Comparison of ENCODE assay signal across 8 mouse cellular contexts in the genomic region with DNA sequence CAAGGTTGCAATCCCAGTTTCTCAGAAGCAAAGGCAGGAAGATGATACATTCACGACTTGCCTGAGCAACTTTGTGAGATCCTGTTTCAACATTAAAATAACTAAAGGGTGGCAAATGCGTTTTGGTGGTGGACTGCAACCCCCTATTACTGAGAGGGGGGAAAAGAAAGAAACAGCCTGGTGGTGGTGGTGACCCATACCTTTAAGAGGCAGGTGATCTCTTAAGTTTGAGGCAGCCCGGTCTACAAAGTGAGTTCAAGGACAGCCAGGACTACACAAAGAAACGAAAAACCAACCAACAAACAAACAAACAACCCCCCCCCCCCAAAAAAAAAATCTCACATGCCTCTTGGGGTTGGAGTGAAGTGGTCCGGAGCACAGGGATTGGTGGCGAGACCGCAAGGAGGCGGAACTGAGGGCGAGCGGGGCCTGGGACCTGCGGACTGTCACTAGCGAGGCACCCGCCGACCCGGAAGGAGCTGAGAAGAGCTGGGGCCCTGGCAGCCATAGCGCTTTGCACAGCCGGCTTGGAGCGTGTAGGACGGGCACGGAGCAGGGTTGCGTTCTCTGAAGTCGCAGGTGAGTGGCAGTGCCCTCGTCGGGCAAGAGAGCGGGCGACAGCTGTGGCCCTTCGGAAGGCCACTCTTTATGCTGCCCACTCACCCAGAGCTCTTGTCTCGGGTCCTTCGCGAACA. TPM values are rescaled to one million over a fixed set of nuclear protein-coding genes. Genes with fewer than 3 reads are reported as not detected.
DNase-seq lines count a peak whose midpoint lies in the region; ATAC-seq and TF ChIP-seq lines count a peak whose summit lies in the region.

Sec24a (minus strand) TSS at position 422 of the 695 bp plus-strand sequence.
Sar1b (plus strand) TSS at position 475 of the 695 bp plus-strand sequence.

- peak; percentile 89 for DNase-seq in 416B (ENCODE audit: low read depth)
- DNase-seq in adrenal gland, postnatal 4 days (ENCODE audit: low spot score in 2 of 2), result peak; percentile 73 to 74
- DNase-seq in heart, adult 18-20 months, result peak; percentile 83 to 87
- peak; percentile 88 for DNase-seq in kidney, adult 2 months
- peak; percentile 88 for DNase-seq in midbrain, embryonic 14.5 days
- peak; percentile 67 for DNase-seq in spleen, adult 12 weeks (ENCODE audit: low spot score)

- peak within 1 kb of the TSS; percentile 95 for H3K4me3 ChIP-seq in embryonic facial prominence, embryonic 13.5 days
- peak within 1 kb of the TSS; percentile 99 for H3K4me3 ChIP-seq in kidney, adult 2 months (ENCODE audit: insufficient read depth, low read depth, low read length)
- H3K4me3 ChIP-seq in limb, embryonic 12.5 days (replicated peaks), result peak within 1 kb of the TSS; percentile 86
- H3K4me3 ChIP-seq in midbrain, embryonic 14.5 days (replicated peaks; ENCODE audit: low read depth, low read length), result peak within 1 kb of the TSS; percentile 74

- H3K4me1 ChIP-seq in embryonic facial prominence, embryonic 13.5 days, result peaks cover 12% of the 10 kb centered on the region
- H3K4me1 ChIP-seq in kidney, adult 2 months (ENCODE audit: control insufficient read depth, insufficient read depth, low read length), result peaks cover 15% of the 10 kb centered on the region
- H3K4me1 ChIP-seq in limb, embryonic 12.5 days (replicated peaks), result peaks cover 7% of the 10 kb centered on the region
- H3K4me1 ChIP-seq in midbrain, embryonic 14.5 days (ENCODE audit: control insufficient read depth, insufficient read depth, low read length), result peaks cover 16% of the 10 kb centered on the region

- TF ChIP-seq CTCF in kidney, adult 2 months (conservative IDR thresholded peaks at IDR 0.05; ENCODE audit: insufficient read depth, insufficient read length, low read depth, low read length), result no peak

- H3K36me3 ChIP-seq in embryonic facial prominence, embryonic 13.5 days, result no peaks in the 10 kb centered on the region
- H3K36me3 ChIP-seq in kidney, adult 2 months (ENCODE audit: control insufficient read depth, insufficient read depth, low read length), result no peaks in the 10 kb centered on the region
- H3K36me3 ChIP-seq in limb, embryonic 12.5 days, result no peaks in the 10 kb centered on the region
- H3K36me3 ChIP-seq in midbrain, embryonic 14.5 days (ENCODE audit: control insufficient read depth, insufficient read depth, low read length), result no peaks in the 10 kb centered on the region

- ATAC-seq in embryonic facial prominence, embryonic 13.5 days (ENCODE audit: insufficient number of reproducible peaks, insufficient read depth, low FRiP score, low TSS enrichment, low read depth), result peak; percentile 71
- ATAC-seq in limb, embryonic 12.5 days (ENCODE audit: insufficient number of reproducible peaks, insufficient read depth, low FRiP score, low TSS enrichment, low read depth), result peak; percentile 82
- peak; percentile 82 for ATAC-seq in midbrain, embryonic 14.5 days (ENCODE audit: low FRiP score, low TSS enrichment)

- H3K9ac ChIP-seq in embryonic facial prominence, embryonic 13.5 days, result peak within 1 kb of the TSS; percentile 89
- peak within 1 kb of the TSS; percentile 84 for H3K9ac ChIP-seq in limb, embryonic 12.5 days (replicated peaks)
- H3K9ac ChIP-seq in midbrain, embryonic 14.5 days (replicated peaks; ENCODE audit: low read length), result peak within 1 kb of the TSS; percentile 81

- WGBS in embryonic facial prominence, embryonic 13.5 days, result 2% methylated on average over 30 of the region's 30 CpGs
- WGBS in kidney, adult 2 months, result under 1% methylated on average over 30 of the region's 30 CpGs
- WGBS in limb, embryonic 12.5 days, result under 1% methylated on average over 30 of the region's 30 CpGs
- WGBS in midbrain, embryonic 14.5 days, result 1% methylated on average over 30 of the region's 30 CpGs

- peak within 1 kb of the TSS; percentile 90 for H3K4me2 ChIP-seq in embryonic facial prominence, embryonic 13.5 days
- peak within 1 kb of the TSS; percentile 77 for H3K4me2 ChIP-seq in limb, embryonic 12.5 days
- peak within 1 kb of the TSS; percentile 63 for H3K4me2 ChIP-seq in midbrain, embryonic 14.5 days (ENCODE audit: low read length)

- H3K9me3 ChIP-seq in embryonic facial prominence, embryonic 13.5 days, result no peaks in the 10 kb centered on the region
- no peaks in the 10 kb centered on the region for H3K9me3 ChIP-seq in limb, embryonic 12.5 days
- no peaks in the 10 kb centered on the region for H3K9me3 ChIP-seq in midbrain, embryonic 14.5 days (ENCODE audit: control insufficient read depth, low read length)

- H3K27ac ChIP-seq in embryonic facial prominence, embryonic 13.5 days, result no peak within 1 kb of the TSS
- H3K27ac ChIP-seq in kidney, adult 2 months (ENCODE audit: insufficient read depth, low read depth, low read length), result peak within 1 kb of the TSS; percentile 80
- no peak within 1 kb of the TSS for H3K27ac ChIP-seq in limb, embryonic 12.5 days
- no peak within 1 kb of the TSS for H3K27ac ChIP-seq in midbrain, embryonic 14.5 days (replicated peaks; ENCODE audit: low read depth, low read length)

- TF ChIP-seq POLR2A in kidney, adult 2 months (IDR thresholded peaks at IDR 0.05; ENCODE audit: low read depth, low read length), result peak; percentile 54

- peaks cover 5% of the 10 kb centered on the region; the same call in 1 of the 2 replicates for H3K27me3 ChIP-seq in embryonic facial prominence, embryonic 13.5 days
- no peaks in the 10 kb centered on the region for H3K27me3 ChIP-seq in kidney, adult 2 months (replicated peaks; ENCODE audit: control insufficient read depth, insufficient read depth, low read length)
- 0 out of 2 replicates have a peak, but pooled peaks cover 4% of the 10 kb centered on the region for H3K27me3 ChIP-seq in limb, embryonic 12.5 days
- no peaks in the 10 kb centered on the region for H3K27me3 ChIP-seq in midbrain, embryonic 14.5 days (ENCODE audit: control insufficient read depth, insufficient read depth, low read length)

RNA-seq across cellular contexts. Expression of gene Sec24a, which starts in this region (rescaled TPM):
- total RNA-seq in adrenal gland, postnatal 4 days (2021), result 10 to 100 TPM; 31.8 to 33.1 TPM
- polyA plus RNA-seq in embryonic facial prominence, embryonic 13.5 days (2015; fragmentation: Nextera tagmentation; extraction: Ambion mirVana), result 15.3 and 18.3 TPM in 2 replicates
- 10 to 100 TPM; 16.4 to 17.8 TPM for total RNA-seq in heart, adult 18-20 months (2021)
- polyA plus RNA-seq in kidney, adult 2 months (2012; rRNA removed), result 14.7 and 14.8 TPM in 2 replicates
- 12.7 and 13.3 TPM in 2 replicates for polyA plus RNA-seq in limb, embryonic 12.5 days (2016; fragmentation: Nextera tagmentation; extraction: Ambion mirVana)
- polyA plus RNA-seq in midbrain, embryonic 14.5 days (2014; fragmentation: Nextera tagmentation; extraction: Ambion mirVana), result 15.0 and 16.9 TPM in 2 replicates

RNA-seq across cellular contexts. Expression of gene Sar1b, which starts in this region (rescaled TPM):
- 10 to 100 TPM; 68.7 to 79.2 TPM for total RNA-seq in adrenal gland, postnatal 4 days (2021)
- 89.3 and 96.5 TPM in 2 replicates for polyA plus RNA-seq in embryonic facial prominence, embryonic 13.5 days (2015; fragmentation: Nextera tagmentation; extraction: Ambion mirVana)
- 100 to 1,000 TPM; 142 to 150 TPM for total RNA-seq in heart, adult 18-20 months (2021)
- polyA plus RNA-seq in kidney, adult 2 months (2012; rRNA removed), result 47.1 and 62.2 TPM in 2 replicates
- 84.6 and 89.7 TPM in 2 replicates for polyA plus RNA-seq in limb, embryonic 12.5 days (2016; fragmentation: Nextera tagmentation; extraction: Ambion mirVana)
- 188 and 211 TPM in 2 replicates for polyA plus RNA-seq in midbrain, embryonic 14.5 days (2014; fragmentation: Nextera tagmentation; extraction: Ambion mirVana)
